Mouse (Mus musculus): Measurements from ENCODE around the gene Hs3st3b1.

- TF ChIP-seq CTCF (IDR thresholded peaks at IDR 0.05; ENCODE audit: low read depth) (no peak), EP300 (IDR thresholded peaks at IDR 0.05; ENCODE audit: low read depth) (peak; percentile 83)
Measured at GRCm38 (mm10) chr11:63861982-63862381, 60.1 kb downstream of the Hs3st3b1 start.
